Mouse (Mus musculus) forebrain, embryonic 14.5 days (tissue): ENCODE results near the gene Xpo6. TPM values are rescaled to one million over a fixed set of nuclear protein-coding genes. Genes with fewer than 3 reads are reported as not detected.
A peak's percentile ranks its signal among the peaks of the same experiment; 100 is the strongest.

Source experiments
- ATAC-seq: fragments of 200-750 bp; cut with Nextera tagmentation; 2 replicates; pipeline ENCODE4 v1.8.0; 2017; ENCODE audit warnings: mild to moderate bottlenecking, moderate library complexity
- DNase-seq: peaks from one replicate; pipeline ENCODE4 v3.0.0-alpha.2; 2015; ENCODE audit warnings: low spot score
- H3K27ac ChIP-seq: fragments of 300-500 bp; sonication (generic); 2 replicates; pipeline ENCODE4 v1.5.1; 2014; ENCODE audit warnings: low read depth, mild to moderate bottlenecking, control low read depth, low read length, moderate library complexity
- H3K27me3 ChIP-seq: fragments of 300-500 bp; sonication (generic); replicated peaks from 2 replicates; pipeline ENCODE4 v1.6.1; 2014; ENCODE audit warnings: low read length, control low read depth, mixed read lengths; ENCODE audit not compliant: control insufficient read depth, insufficient read depth
- H3K36me3 ChIP-seq: fragments of 300-500 bp; sonication (generic); 2 replicates; pipeline ENCODE4 v1.6.1; 2014; ENCODE audit warnings: low read length, control low read depth; ENCODE audit not compliant: control insufficient read depth, insufficient read depth
- H3K4me1 ChIP-seq: fragments of 300-500 bp; sonication (generic); 2 replicates; pipeline ENCODE4 v1.6.1; 2014; ENCODE audit warnings: antibody characterized with exemption, low read length, control low read depth; ENCODE audit not compliant: control insufficient read depth, insufficient read depth
- H3K4me2 ChIP-seq: fragments of 300-500 bp; sonication (generic); 2 replicates; pipeline ENCODE4 v1.6.1; 2014; ENCODE audit warnings: mild to moderate bottlenecking, control low read depth, low read length
- H3K4me3 ChIP-seq: fragments of 300-500 bp; sonication (generic); 2 replicates; pipeline ENCODE4 v1.5.1; 2014; ENCODE audit warnings: low read depth, low read length, control low read depth
- H3K9ac ChIP-seq: fragments of 300-500 bp; sonication (generic); 2 replicates; pipeline ENCODE4 v1.6.1; 2014; ENCODE audit warnings: mild to moderate bottlenecking, low read length, control low read depth, moderate library complexity
- H3K9me3 ChIP-seq: fragments of 300-500 bp; sonication (generic); replicated peaks from 2 replicates; pipeline ENCODE4 v1.6.1; 2016; ENCODE audit warnings: low read length, control low read depth, mixed read lengths; ENCODE audit not compliant: control insufficient read depth
- WGBS: fragments of 180-500 bp; shearing (Covaris S2); extraction: QIAGEN DNeasy Blood & Tissue Kit; methylation state at CpG from one replicate; pipeline ENCODE4 v1.1.7; 2014; 5-methylcytosine and 5-hydroxymethylcytosine counted together
- polyA plus RNA-seq: library from polyadenylated mRNA; unstranded; fragments of >200 nt; fragmentation: Nextera tagmentation; extraction: Ambion mirVana; gene quantifications from 2 replicates; pipeline ENCODE4 v1.2.1, GENCODE M21; 2014

Xpo6 gene
- polyA plus RNA-seq, 1 experiment from 2014 or later, result 48.6 TPM

GRCm38 (mm10) chr7:126085154-126085553, 115.1 kb downstream of the Xpo6 start:
- Histone ChIP-seq H3K4me3 (no peak overlapping the region), H3K27me3 (peaks cover 48% of the 10 kb centered on the region), H3K9ac (no peak overlapping the region), H3K9me3 (no peaks in the 10 kb centered on the region), H3K36me3 (no peaks in the 10 kb centered on the region), H3K4me2 (no peak overlapping the region), H3K27ac (no peak overlapping the region), H3K4me1 (peaks cover 13% of the 10 kb centered on the region; the same call in 1 of the 2 replicates)
- ATAC-seq, result no peak
- WGBS, result 91% methylated on average over 9 of the region's 9 CpGs
- no peak for DNase-seq

GRCm38 (mm10) chr7:126083980-126084348, 116.3 kb downstream of the Xpo6 start:
- ATAC-seq (no peak), DNase-seq (no peak)
- H3K4me2 ChIP-seq, result no peak overlapping the region
- H3K27me3 ChIP-seq, result peaks cover 52% of the 10 kb centered on the region
- no peaks in the 10 kb centered on the region for H3K9me3 ChIP-seq
- H3K9ac ChIP-seq, result no peak overlapping the region
- no peaks in the 10 kb centered on the region for H3K36me3 ChIP-seq
- no peak overlapping the region for H3K4me3 ChIP-seq
- WGBS, result 26% methylated on average over 4 of the region's 4 CpGs
- no peak overlapping the region for H3K27ac ChIP-seq
- H3K4me1 ChIP-seq, result peaks cover 13% of the 10 kb centered on the region; the same call in 1 of the 2 replicates

- no peak overlapping the region for H3K4me2 ChIP-seq
- DNase-seq, result peak; percentile 37
- no peak for ATAC-seq
- 16% methylated on average over 9 of the region's 9 CpGs for WGBS
- no peaks in the 10 kb centered on the region for H3K9me3 ChIP-seq
- no peaks in the 10 kb centered on the region for H3K36me3 ChIP-seq
- H3K9ac ChIP-seq, result no peak overlapping the region
- peaks cover 52% of the 10 kb centered on the region for H3K27me3 ChIP-seq
- no peak overlapping the region for H3K4me3 ChIP-seq
- H3K4me1 ChIP-seq, result peaks cover 13% of the 10 kb centered on the region; the same call in 1 of the 2 replicates
- H3K27ac ChIP-seq, result no peak overlapping the region
These were observed 116.8 kb downstream of the Xpo6 start for GRCm38 (mm10) chr7:126083341-126083979.

GRCm38 (mm10) chr7:126082286-126082741, 118.0 kb downstream of the Xpo6 start, which contains the start of gene Gsg1l:
Gene Gsg1l (minus strand): TSS chr7:126082411.
- peaks cover 52% of the 10 kb centered on the region for H3K27me3 ChIP-seq
- H3K27ac ChIP-seq, result no peak within 1 kb of the TSS
- H3K9ac ChIP-seq, result peak within 1 kb of the TSS; percentile 62
- ATAC-seq (peak; percentile 46), DNase-seq (peak; percentile 43)
- no peaks in the 10 kb centered on the region for H3K9me3 ChIP-seq
- H3K4me2 ChIP-seq, result peak within 1 kb of the TSS; percentile 93
- peaks cover 13% of the 10 kb centered on the region; the same call in 1 of the 2 replicates for H3K4me1 ChIP-seq
- under 1% methylated on average over 44 of the region's 49 CpGs for WGBS
- peak within 1 kb of the TSS; percentile 61 for H3K4me3 ChIP-seq
- no peaks in the 10 kb centered on the region for H3K36me3 ChIP-seq

GRCm38 (mm10) chr7:126081727-126082285, 118.5 kb downstream of the Xpo6 start:
- Histone ChIP-seq H3K4me3 (peak overlapping the region; percentile 61), H3K36me3 (no peaks in the 10 kb centered on the region), H3K27ac (no peak overlapping the region), H3K4me1 (peaks cover 10% of the 10 kb centered on the region; the same call in 1 of the 2 replicates), H3K9me3 (no peaks in the 10 kb centered on the region), H3K9ac (peak overlapping the region; percentile 62), H3K4me2 (peak overlapping the region; percentile 93), H3K27me3 (peaks cover 52% of the 10 kb centered on the region)
- peak; percentile 18; the same call in 1 of the 2 replicates for ATAC-seq
- WGBS, result under 1% methylated on average over 74 of the region's 80 CpGs
- DNase-seq, result peak; percentile 34

GRCm38 (mm10) chr7:126080949-126081654, 119.2 kb downstream of the Xpo6 start:
- peak overlapping the region; percentile 61 for H3K4me3 ChIP-seq
- no peaks in the 10 kb centered on the region for H3K9me3 ChIP-seq
- H3K27me3 ChIP-seq, result peaks cover 52% of the 10 kb centered on the region
- no peak for ATAC-seq
- peak overlapping the region; percentile 62 for H3K9ac ChIP-seq
- 16% methylated on average over 16 of the region's 16 CpGs for WGBS
- peak overlapping the region; percentile 93 for H3K4me2 ChIP-seq
- H3K27ac ChIP-seq, result no peak overlapping the region
- no peaks in the 10 kb centered on the region for H3K36me3 ChIP-seq
- H3K4me1 ChIP-seq, result peaks cover 8% of the 10 kb centered on the region; the same call in 1 of the 2 replicates
- DNase-seq, result peak; percentile 39

GRCm38 (mm10) chr7:126076935-126077334, 123.4 kb downstream of the Xpo6 start:
- H3K27me3 ChIP-seq, result peaks cover 22% of the 10 kb centered on the region
- no peaks in the 10 kb centered on the region for H3K9me3 ChIP-seq
- no peak overlapping the region for H3K9ac ChIP-seq
- no peak for DNase-seq
- no peak overlapping the region for H3K4me3 ChIP-seq
- H3K4me2 ChIP-seq, result no peak overlapping the region
- H3K27ac ChIP-seq, result no peak overlapping the region
- 89% methylated on average over 1 of the region's 1 CpGs for WGBS
- H3K36me3 ChIP-seq, result no peaks in the 10 kb centered on the region
- H3K4me1 ChIP-seq, result no peaks in the 10 kb centered on the region
- ATAC-seq, result no peak

GRCm38 (mm10) chr7:126075058-126075457, 125.2 kb downstream of the Xpo6 start:
- Histone ChIP-seq H3K36me3 (no peaks in the 10 kb centered on the region), H3K4me1 (no peaks in the 10 kb centered on the region), H3K27me3 (peaks cover 3% of the 10 kb centered on the region), H3K4me3 (no peak overlapping the region), H3K27ac (no peak overlapping the region), H3K4me2 (no peak overlapping the region), H3K9ac (no peak overlapping the region), H3K9me3 (no peaks in the 10 kb centered on the region)
- ATAC-seq (no peak), DNase-seq (no peak)
- 80% methylated on average over 9 of the region's 9 CpGs for WGBS
